Mouse (Mus musculus) midbrain, embryonic 14.5 days (tissue): Measurements from ENCODE around the gene Slc24a2. TPM values are rescaled to one million over a fixed set of nuclear protein-coding genes. Genes with fewer than 3 reads are reported as not detected.

Experiments used
- ATAC-seq: fragments of 200-750 bp; cut with Nextera tagmentation; 2 replicates; pipeline ENCODE4 v1.8.0; 2017; ENCODE audit warnings: moderate number of reproducible peaks, moderate library complexity; ENCODE audit not compliant: low FRiP score, low TSS enrichment
- DNase-seq: peaks from one replicate; pipeline ENCODE4 v3.0.0-alpha.2; 2015
- H3K27ac ChIP-seq: fragments of 300-500 bp; sonication (generic); replicated peaks from 2 replicates; pipeline ENCODE4 v1.5.1; 2014; ENCODE audit warnings: mild to moderate bottlenecking, low read depth, low read length, moderate library complexity
- H3K27me3 ChIP-seq: fragments of 300-500 bp; sonication (generic); 2 replicates; pipeline ENCODE4 v1.6.1; 2014; ENCODE audit warnings: low read length, control low read depth, mixed read lengths; ENCODE audit not compliant: control insufficient read depth, insufficient read depth
- H3K36me3 ChIP-seq: fragments of 300-500 bp; sonication (generic); 2 replicates; pipeline ENCODE4 v1.6.1; 2014; ENCODE audit warnings: low read length, control low read depth; ENCODE audit not compliant: control insufficient read depth, insufficient read depth
- H3K4me1 ChIP-seq: fragments of 300-500 bp; sonication (generic); 2 replicates; pipeline ENCODE4 v1.6.1; 2014; ENCODE audit warnings: mild to moderate bottlenecking, antibody characterized with exemption, low read length, control low read depth; ENCODE audit not compliant: control insufficient read depth, insufficient read depth
- H3K4me2 ChIP-seq: fragments of 300-500 bp; sonication (generic); 2 replicates; pipeline ENCODE4 v1.6.1; 2014; ENCODE audit warnings: mild to moderate bottlenecking, low read length, moderate library complexity
- H3K4me3 ChIP-seq: fragments of 300-500 bp; sonication (generic); replicated peaks from 2 replicates; pipeline ENCODE4 v1.5.1; 2014; ENCODE audit warnings: low read depth, low read length
- H3K9ac ChIP-seq: fragments of 300-500 bp; sonication (generic); replicated peaks from 2 replicates; pipeline ENCODE4 v1.6.1; 2014; ENCODE audit warnings: mild to moderate bottlenecking, low read length, moderate library complexity
- H3K9me3 ChIP-seq: fragments of 300-500 bp; sonication (generic); 2 replicates; pipeline ENCODE4 v1.6.1; 2016; ENCODE audit warnings: low read length, control low read depth, mixed read lengths; ENCODE audit not compliant: control insufficient read depth
- WGBS: fragments of 180-500 bp; shearing (Covaris S2); extraction: QIAGEN DNeasy Blood & Tissue Kit; methylation state at CpG from one replicate; pipeline ENCODE4 v1.1.7; 2014; 5-methylcytosine and 5-hydroxymethylcytosine counted together
- polyA plus RNA-seq: library from polyadenylated mRNA; unstranded; fragments of >200 nt; fragmentation: Nextera tagmentation; extraction: Ambion mirVana; gene quantifications from 2 replicates; pipeline ENCODE4 v1.2.1, GENCODE M21; 2014

Slc24a2 gene
- polyA plus RNA-seq, 1 experiment from 2014 or later = 4.0 TPM

DNA sequence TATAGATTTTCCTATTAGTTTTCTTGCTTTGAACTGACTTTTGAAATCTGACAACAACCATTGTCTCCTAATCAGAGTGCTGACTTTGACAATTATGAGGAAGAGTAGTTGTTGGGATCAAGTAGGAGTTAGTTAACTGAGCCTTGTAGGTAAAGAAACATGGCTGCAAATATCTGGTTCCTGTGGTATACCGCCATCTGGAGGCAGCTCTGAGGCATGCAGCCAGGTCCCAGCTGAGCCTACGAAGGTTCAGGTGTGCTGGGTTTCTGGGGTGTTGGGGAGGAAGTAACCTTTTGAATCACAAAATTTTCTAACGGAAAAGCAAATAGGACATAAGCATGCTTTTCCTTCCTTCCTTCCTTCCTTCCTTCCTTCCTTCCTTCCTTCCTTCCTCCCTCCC lies 237.8 kb downstream of the Slc24a2 start:
- no peaks in the 10 kb centered on the region for H3K4me1 ChIP-seq
- no peaks in the 10 kb centered on the region for H3K27me3 ChIP-seq
- 54% methylated on average over 3 of the region's 3 CpGs for WGBS
- H3K36me3 ChIP-seq = no peaks in the 10 kb centered on the region
- ATAC-seq (no peak), DNase-seq (no peak)
- no peak overlapping the region for H3K4me3 ChIP-seq
- no peaks in the 10 kb centered on the region for H3K9me3 ChIP-seq
- no peak overlapping the region for H3K27ac ChIP-seq
- H3K9ac ChIP-seq = no peak overlapping the region
- no peak overlapping the region for H3K4me2 ChIP-seq

DNA sequence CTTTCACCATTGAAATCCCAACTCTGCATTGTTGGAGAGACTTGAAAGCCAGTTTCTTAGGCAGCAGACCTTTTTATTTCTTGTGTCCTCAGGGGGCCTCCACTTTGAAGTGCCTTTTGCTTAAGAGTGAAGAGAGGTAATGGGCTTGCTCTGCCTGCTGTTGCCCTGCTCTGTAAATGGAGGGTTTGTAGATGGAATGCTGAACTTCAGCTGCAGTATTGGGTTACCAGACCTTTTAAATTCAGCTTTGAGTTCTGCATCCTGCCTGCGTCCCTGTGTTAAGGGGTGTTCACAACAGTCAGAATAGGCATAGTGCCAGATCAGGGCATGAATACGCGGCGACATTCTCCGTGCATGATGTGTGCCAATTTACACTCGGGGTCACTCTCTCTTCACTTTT lies 241.0 kb downstream of the Slc24a2 start:
- H3K36me3 ChIP-seq = no peaks in the 10 kb centered on the region
- H3K9ac ChIP-seq = no peak overlapping the region
- H3K27me3 ChIP-seq = no peaks in the 10 kb centered on the region
- peak; percentile 32 for DNase-seq
- no peaks in the 10 kb centered on the region for H3K9me3 ChIP-seq
- WGBS = 54% methylated on average over 6 of the region's 6 CpGs
- no peaks in the 10 kb centered on the region for H3K4me1 ChIP-seq
- no peak overlapping the region for H3K4me3 ChIP-seq
- H3K4me2 ChIP-seq = no peak overlapping the region
- no peak overlapping the region for H3K27ac ChIP-seq
- no peak for ATAC-seq

DNA sequence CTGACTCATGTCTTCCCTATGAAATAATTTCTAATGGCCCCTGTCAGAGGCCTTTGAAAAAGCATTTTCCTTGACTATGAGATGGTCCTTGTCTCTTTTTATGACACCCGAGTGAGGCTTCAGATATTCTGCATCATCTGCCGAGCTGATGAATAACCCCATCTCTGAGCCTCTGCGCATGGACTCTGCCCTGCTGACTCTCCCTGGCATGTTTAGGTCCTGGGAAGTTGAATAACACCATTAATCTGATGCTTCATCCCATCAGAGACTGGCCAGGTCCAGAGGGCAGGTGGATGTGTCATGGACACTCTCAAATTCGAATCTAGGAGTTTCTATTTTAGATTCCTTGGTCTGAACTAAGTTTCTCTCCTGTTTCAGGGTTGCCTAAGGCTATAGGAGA lies 242.4 kb downstream of the Slc24a2 start:
- no peaks in the 10 kb centered on the region for H3K4me1 ChIP-seq
- H3K4me2 ChIP-seq = no peak overlapping the region
- DNase-seq (no peak), ATAC-seq (no peak)
- no peaks in the 10 kb centered on the region for H3K27me3 ChIP-seq
- H3K9ac ChIP-seq = no peak overlapping the region
- no peak overlapping the region for H3K4me3 ChIP-seq
- H3K27ac ChIP-seq = no peak overlapping the region
- 92% methylated on average over 4 of the region's 4 CpGs for WGBS
- H3K9me3 ChIP-seq = no peaks in the 10 kb centered on the region
- no peaks in the 10 kb centered on the region for H3K36me3 ChIP-seq

DNA sequence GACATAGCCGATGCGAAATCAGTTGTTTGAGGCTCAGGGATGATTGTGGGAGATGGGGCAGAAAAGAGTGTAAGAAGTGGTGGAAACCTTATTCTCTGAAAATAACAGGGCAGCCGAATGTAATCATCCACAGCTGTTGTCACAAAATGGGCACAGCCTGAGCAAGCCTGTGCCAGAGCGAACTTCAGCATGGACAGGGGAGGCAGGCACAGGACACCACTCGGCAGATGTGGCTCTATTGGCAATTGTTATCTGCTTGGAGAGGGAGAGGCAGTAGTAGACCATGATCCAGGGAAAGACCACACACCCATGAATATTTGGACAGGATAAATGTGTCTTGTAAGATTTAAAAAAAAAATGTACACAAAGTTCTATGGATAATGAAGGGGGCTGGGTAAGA lies 253.0 kb downstream of the Slc24a2 start:
- Histone ChIP-seq H3K9me3 (0 out of 2 replicates have a peak, but pooled peaks cover 5% of the 10 kb centered on the region), H3K27ac (no peak overlapping the region), H3K27me3 (no peaks in the 10 kb centered on the region), H3K36me3 (no peaks in the 10 kb centered on the region), H3K4me3 (no peak overlapping the region), H3K4me2 (no peak overlapping the region), H3K9ac (no peak overlapping the region), H3K4me1 (no peaks in the 10 kb centered on the region)
- 90% methylated on average over 5 of the region's 5 CpGs for WGBS
- DNase-seq (no peak), ATAC-seq (no peak)

DNA sequence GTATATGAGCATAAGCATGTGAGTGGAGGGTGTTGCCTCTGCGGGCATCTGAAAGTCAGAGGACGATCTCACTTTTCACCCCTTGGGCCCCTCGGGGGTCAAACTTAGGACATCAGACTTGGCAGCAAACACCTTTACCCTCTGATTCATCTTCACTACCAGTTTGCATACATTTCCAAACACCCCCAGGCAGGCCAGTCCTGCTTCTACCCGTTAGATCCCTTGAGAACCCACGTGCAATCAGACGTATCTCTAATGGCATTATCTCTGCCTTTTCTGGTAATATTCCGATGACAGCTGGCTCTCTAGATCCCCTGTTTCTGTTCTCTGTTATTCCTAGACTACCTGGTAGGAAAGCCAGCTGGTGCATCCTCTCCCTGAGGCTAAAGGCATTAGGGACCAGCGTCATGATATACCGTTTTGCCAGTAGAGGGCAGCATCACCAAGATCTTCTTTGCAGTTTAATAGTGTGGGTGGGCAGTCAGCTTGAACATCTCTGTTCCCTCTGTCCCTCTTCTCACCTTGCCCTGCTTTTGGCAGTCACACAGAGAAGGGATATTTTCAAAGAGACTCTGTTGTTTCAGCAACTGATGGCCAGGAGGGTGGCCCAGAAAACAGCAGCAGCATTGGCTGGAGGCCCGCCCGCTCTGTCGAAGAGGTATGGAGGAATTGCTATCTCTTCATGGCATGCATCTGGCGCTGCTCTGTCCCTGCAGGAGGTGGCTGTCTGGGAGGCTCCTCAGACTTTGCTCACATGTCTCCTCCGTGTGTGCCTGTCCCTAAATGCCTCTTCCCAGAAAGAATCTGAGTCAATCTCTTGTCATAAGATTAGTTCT lies 272.5 kb downstream of the Slc24a2 start:
- DNase-seq = peak; percentile 91
- H3K4me2 ChIP-seq = peak overlapping the region; percentile 20
- H3K36me3 ChIP-seq = no peaks in the 10 kb centered on the region
- no peaks in the 10 kb centered on the region for H3K9me3 ChIP-seq
- no peaks in the 10 kb centered on the region for H3K4me1 ChIP-seq
- H3K9ac ChIP-seq = no peak overlapping the region
- H3K27me3 ChIP-seq = no peaks in the 10 kb centered on the region
- ATAC-seq = peak; percentile 64; the same call in 1 of the 2 replicates
- 37% methylated on average over 14 of the region's 14 CpGs for WGBS
- no peak overlapping the region for H3K4me3 ChIP-seq
- H3K27ac ChIP-seq = no peak overlapping the region

DNA sequence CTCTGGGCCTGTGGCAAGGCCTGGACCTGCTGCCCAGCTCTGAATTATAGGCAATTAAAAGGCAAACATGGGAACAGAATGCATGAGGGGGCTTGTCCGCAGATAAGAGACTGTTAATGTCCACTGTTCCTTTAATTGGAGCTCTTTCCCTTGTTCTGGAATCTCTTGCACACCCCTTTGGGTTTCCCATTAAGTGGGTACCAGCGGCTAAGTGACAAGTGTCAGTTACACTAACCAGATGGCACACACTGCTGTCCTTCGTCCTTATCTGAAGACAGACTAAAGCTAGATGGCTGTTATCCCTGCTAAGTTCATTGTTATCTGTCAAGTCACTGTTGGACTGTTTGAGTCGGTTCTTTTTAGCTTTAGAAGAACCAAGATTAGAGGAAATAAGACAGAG lies 274.8 kb downstream of the Slc24a2 start:
- Histone ChIP-seq H3K9me3 (no peaks in the 10 kb centered on the region), H3K27me3 (no peaks in the 10 kb centered on the region), H3K4me1 (no peaks in the 10 kb centered on the region), H3K4me3 (no peak overlapping the region), H3K36me3 (no peaks in the 10 kb centered on the region), H3K4me2 (no peak overlapping the region), H3K9ac (no peak overlapping the region), H3K27ac (no peak overlapping the region)
- WGBS = 85% methylated on average over 4 of the region's 4 CpGs
- ATAC-seq (no peak), DNase-seq (no peak)

DNA sequence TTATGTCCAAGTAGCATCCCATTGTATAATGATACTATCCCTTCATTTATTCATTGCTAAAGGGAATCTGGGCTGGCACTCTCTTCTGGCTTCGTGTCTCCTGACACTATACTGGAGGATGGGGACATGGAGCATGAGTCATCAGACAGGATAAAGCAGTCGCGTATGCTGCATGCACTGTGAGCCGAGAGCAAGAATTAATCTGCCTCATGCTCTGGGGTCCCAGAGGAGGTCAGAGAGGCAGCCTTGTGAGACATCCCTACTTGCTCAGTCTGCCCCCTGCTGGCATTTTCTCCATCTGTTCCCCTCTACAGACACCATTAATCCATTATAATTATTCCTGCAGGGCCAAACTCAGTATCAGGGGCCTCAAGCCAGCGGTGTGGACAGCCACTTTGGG lies 276.8 kb downstream of the Slc24a2 start:
- no peak overlapping the region for H3K4me3 ChIP-seq
- no peak overlapping the region for H3K4me2 ChIP-seq
- H3K27me3 ChIP-seq = no peaks in the 10 kb centered on the region
- no peak overlapping the region for H3K9ac ChIP-seq
- H3K36me3 ChIP-seq = no peaks in the 10 kb centered on the region
- 32% methylated on average over 5 of the region's 5 CpGs for WGBS
- no peaks in the 10 kb centered on the region for H3K4me1 ChIP-seq
- DNase-seq = peak; percentile 30
- H3K9me3 ChIP-seq = no peaks in the 10 kb centered on the region
- H3K27ac ChIP-seq = no peak overlapping the region
- peak; percentile 44; the same call in 1 of the 2 replicates for ATAC-seq

DNA sequence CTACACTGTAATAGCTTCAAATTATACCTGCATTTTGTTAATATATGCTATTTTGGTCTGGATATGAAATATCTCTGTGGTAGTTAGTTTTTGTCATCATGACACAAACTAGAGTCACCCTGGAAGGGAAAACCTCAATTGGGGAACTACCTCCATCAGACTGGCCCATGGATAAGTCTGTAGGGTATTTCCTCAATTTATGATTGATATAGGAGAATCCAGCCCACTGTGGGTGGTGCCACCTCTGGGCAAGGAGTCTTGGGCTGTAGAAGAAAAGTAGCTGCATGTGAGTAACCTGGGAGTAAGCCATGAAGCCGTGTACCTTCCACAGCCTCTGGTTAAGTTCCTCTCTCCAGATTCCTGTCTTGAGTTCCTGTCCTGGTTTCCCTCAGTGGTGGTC lies 281.5 kb downstream of the Slc24a2 start:
- H3K36me3 ChIP-seq = no peaks in the 10 kb centered on the region
- DNase-seq = no peak
- no peak overlapping the region for H3K27ac ChIP-seq
- H3K27me3 ChIP-seq = no peaks in the 10 kb centered on the region
- H3K4me3 ChIP-seq = no peak overlapping the region
- no peak overlapping the region for H3K4me2 ChIP-seq
- H3K9ac ChIP-seq = no peak overlapping the region
- H3K9me3 ChIP-seq = no peaks in the 10 kb centered on the region
- ATAC-seq = no peak
- no peaks in the 10 kb centered on the region for H3K4me1 ChIP-seq
- 100% methylated on average over 1 of the region's 1 CpGs for WGBS

DNA sequence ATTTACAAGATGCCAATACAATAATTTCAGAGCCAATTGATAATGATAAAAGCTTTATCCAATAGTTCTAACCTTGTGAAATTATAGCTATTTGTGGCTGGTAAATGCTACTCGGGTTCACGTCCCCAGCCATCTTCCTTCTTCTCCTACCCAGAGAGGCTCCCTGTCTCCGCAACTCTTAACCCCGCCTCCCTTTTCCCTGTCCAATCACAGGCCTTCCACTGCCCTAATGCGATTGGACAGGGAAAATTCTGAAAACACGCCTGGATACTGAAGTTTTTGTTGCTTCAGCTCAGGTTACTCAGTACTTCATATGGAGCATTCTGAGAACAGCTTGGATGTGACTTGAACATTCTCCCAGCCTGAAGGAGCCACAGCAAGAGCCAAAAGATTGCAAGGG lies 287.0 kb downstream of the Slc24a2 start:
- no peak overlapping the region for H3K27ac ChIP-seq
- H3K9me3 ChIP-seq = no peaks in the 10 kb centered on the region
- H3K36me3 ChIP-seq = no peaks in the 10 kb centered on the region
- ATAC-seq (no peak), DNase-seq (no peak)
- no peaks in the 10 kb centered on the region for H3K4me1 ChIP-seq
- 61% methylated on average over 6 of the region's 6 CpGs for WGBS
- H3K27me3 ChIP-seq = no peaks in the 10 kb centered on the region
- H3K4me2 ChIP-seq = no peak overlapping the region
- no peak overlapping the region for H3K9ac ChIP-seq
- H3K4me3 ChIP-seq = no peak overlapping the region
